Mouse (Mus musculus): ENCODE measurements at regions not wholly inside any gene's neighbourhood (a gene's known extent, or its start where the extent isn't known, plus 50 kb on each side); places are given as distances from the start of the nearest gene placed in this dataset.
A peak's percentile ranks its signal among the peaks of the same experiment; 100 is the strongest.
"Not testable (repeated sequence)": the region's sequence is repeated elsewhere in the genome, so short reads cannot be mapped to it uniquely, and the experiment has no call there.

DNA sequence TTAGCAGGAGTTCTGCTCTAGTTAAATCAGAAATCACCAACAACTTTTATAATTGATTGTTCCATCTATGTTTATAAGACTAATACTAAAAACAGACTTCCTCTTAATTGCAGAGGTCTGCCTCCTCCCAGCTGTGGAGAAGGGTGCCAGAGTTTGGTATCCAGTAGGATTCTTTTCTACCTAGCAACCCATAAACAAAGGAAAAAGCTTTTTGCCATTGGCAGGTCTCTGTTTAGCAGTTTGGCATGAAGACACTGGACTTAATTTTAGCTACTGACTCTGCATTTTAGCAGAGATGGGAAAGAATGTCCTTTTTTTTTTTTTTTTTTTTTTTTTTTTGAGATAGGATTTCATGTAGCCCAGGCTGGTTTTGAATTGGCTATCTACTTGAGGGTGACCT is 1628.4 kb downstream of the A830018L16Rik start:
- peak; percentile 24 for DNase-seq

DNA sequence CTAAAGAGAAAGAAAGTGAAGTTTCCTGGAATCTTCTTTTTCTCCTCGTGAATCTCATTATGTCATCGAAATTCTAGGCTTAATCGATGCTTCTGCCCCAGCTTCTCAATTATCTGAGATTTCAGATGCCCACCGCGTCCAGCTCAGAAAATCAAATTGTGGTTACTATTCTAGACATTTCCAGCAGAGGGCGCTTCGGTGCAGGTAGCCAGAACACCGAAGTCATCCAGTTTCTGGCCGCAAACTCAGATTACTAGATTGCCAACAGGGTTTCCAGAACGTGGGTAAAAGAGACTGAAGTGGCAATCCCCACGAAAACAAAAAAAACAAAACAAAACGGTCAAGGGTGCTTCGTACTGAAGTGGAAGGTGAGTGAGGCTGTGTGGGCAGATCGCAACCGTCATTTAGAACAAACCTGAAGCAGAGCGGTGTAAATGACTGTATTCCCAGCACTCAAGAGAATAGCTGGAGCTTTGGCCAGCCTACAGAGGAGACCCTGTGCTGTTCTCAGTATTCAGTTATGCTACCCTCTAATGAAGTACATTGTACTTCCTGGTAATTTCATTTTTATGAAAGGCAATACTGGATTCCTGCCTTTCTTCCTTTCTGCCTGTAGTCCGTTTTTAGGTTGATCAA is 1636.4 kb downstream of the A830018L16Rik start:
- peak; percentile 48 for DNase-seq

GRCm38 (mm10) chr1:13051433-13052066 is 1637.6 kb downstream of the A830018L16Rik start:
- DNase-seq: not testable (repeated sequence)

- DNase-seq: peak; percentile 34
Observed at GRCm38 (mm10) chr1:13052067-13052460, 1638.2 kb downstream of the A830018L16Rik start.

DNA sequence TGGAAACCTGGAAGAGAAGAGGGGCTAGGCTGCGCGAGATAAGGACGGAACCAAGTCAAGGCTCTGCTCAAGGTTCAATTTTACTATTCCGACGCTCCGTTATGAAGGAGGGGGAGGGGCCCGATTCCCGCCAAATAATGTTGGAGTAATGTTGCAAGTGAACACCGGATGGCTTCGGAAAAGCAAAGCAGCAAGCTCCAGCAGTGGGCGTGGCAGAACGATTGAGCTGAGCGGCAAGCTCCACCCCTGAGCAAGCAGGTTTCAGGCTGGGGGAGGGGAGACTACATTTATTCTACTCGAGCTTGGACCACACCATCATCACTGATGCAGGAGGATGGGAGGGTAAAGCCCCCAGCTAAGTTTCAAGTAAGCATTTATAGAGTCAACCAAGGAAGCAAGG is 1643.8 kb downstream of the A830018L16Rik start:
- DNase-seq: no peak

GRCm38 (mm10) chr1:13059616-13060320 is 1645.9 kb downstream of the A830018L16Rik start:
- no peak for DNase-seq
